Mouse (Mus musculus): Measurements from ENCODE around the gene Pagr1a. TPM values are rescaled to one million over a fixed set of nuclear protein-coding genes. Genes with fewer than 3 reads are reported as not detected.

Gene Pagr1a
- polyA plus RNA-seq, 2 experiments, result 31.9 to 47.6 TPM

DNA sequence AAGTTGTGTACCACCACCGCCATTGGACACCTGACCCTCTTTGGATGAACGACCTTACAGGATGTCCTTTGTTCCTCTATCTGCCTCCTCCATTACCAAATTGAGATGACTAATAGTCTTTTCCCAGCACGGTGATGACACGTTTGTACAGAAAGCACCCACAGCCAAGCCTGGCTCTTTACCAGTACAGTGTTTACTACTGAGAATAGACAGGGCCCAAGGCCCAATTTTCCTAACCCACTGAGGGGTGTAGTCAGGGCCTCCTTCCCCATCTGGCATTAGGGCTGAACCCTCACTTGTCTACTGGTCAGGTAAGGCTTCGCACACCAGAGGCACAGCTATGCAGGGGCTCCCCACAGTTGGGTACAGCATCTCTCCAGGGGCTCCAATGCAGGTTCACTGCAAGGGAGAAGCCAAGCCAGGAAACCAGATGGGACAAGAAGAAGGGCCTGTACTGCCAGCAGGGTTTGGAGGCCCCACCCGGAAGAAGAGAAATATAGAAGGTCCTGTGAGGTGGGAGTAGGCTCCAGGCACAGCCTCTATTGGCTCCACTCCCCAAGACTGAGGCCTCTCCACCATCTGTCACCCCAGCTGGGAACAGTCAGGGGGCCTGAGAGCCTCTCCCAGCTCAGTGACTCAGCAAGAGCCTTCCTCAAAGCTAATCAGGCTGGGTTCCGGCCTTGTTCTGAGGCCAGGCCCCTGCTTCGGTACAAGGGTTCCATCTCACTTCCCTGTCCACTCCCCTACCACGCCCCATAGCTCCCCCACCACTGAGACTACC is 8.7 kb downstream of the Pagr1a start:
- WGBS, result 67% methylated on average over 9 of the region's 9 CpGs
- Histone ChIP-seq H3K4me2 (replicated peaks; ENCODE audit: low read depth, low read length, severe bottlenecking) (no peak overlapping the region), H3K4me1 (ENCODE audit: control insufficient read depth, insufficient read depth, low read length) (no peaks in the 10 kb centered on the region; the same call in 1 of the 2 replicates), H3K9me3 (ENCODE audit: control insufficient read depth, low read length) (no peaks in the 10 kb centered on the region), H3K27me3 (ENCODE audit: control insufficient read depth, insufficient read depth, low read length) (no peaks in the 10 kb centered on the region), H3K27ac (replicated peaks; ENCODE audit: low read depth, low read length) (no peak overlapping the region), H3K9ac (ENCODE audit: low read depth, low read length, severe bottlenecking) (no peak overlapping the region), H3K4me3 (replicated peaks; ENCODE audit: low read length) (no peak overlapping the region), H3K36me3 (ENCODE audit: control insufficient read depth, insufficient read depth, low read length) (peaks cover 10% of the 10 kb centered on the region)
- ATAC-seq (ENCODE audit: low FRiP score, low read depth), result no peak
- TF ChIP-seq POLR2A (IDR thresholded peaks at IDR 0.05; ENCODE audit: borderline replicate concordance, extremely low read depth, insufficient read depth, insufficient read length), result no peak
- peak; percentile 48 for DNase-seq (ENCODE audit: low spot score)

DNA sequence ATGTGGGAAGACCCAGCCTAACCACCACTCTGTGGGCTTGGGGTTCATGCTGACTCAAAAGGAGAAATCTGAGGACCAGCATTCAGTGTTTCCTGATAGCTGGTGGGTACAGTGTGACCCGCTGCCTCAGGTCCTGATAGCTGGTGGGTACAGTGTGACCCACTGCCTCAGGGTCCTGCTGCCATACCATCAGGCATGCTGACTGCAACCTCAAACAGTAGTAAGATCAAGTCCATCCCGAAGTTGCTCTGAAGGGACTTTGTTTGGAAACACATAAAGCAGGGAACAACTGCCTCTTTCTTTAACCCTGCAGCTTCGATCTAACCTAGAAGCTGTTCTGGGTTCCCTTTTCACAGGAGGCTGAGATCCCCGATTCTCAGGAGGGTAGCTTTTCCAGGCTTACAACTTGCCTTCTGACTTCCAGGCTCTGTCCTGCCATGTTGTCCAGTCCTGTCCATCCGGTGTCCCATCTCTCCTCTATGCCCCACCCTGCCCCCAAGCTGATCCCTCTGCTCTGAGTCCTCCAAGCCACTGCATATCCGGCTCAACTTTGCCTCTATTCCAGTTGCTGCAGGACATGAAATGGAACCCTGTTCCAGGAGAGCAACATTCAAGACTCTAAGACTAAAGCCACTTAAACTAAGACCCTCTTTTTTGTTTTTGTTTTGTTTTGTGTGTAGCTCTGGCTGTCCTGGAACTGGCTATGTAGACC is 9.7 kb downstream of the Pagr1a start:
- Histone ChIP-seq H3K27ac (replicated peaks; ENCODE audit: low read depth, low read length) (no peak overlapping the region), H3K27me3 (ENCODE audit: control insufficient read depth, insufficient read depth, low read length) (no peaks in the 10 kb centered on the region), H3K4me1 (ENCODE audit: control insufficient read depth, insufficient read depth, low read length) (no peaks in the 10 kb centered on the region; the same call in 1 of the 2 replicates), H3K9me3 (ENCODE audit: control insufficient read depth, low read length) (no peaks in the 10 kb centered on the region), H3K36me3 (ENCODE audit: control insufficient read depth, insufficient read depth, low read length) (peaks cover 1% of the 10 kb centered on the region; the same call in 1 of the 2 replicates), H3K9ac (ENCODE audit: low read depth, low read length, severe bottlenecking) (no peak overlapping the region), H3K4me3 (replicated peaks; ENCODE audit: low read length) (no peak overlapping the region), H3K4me2 (replicated peaks; ENCODE audit: low read depth, low read length, severe bottlenecking) (no peak overlapping the region)
- no peak for TF ChIP-seq POLR2A (IDR thresholded peaks at IDR 0.05; ENCODE audit: borderline replicate concordance, extremely low read depth, insufficient read depth, insufficient read length)
- ATAC-seq (ENCODE audit: low FRiP score, low read depth) (no peak), DNase-seq (ENCODE audit: low spot score) (no peak)
- 90% methylated on average over 6 of the region's 6 CpGs for WGBS

DNA sequence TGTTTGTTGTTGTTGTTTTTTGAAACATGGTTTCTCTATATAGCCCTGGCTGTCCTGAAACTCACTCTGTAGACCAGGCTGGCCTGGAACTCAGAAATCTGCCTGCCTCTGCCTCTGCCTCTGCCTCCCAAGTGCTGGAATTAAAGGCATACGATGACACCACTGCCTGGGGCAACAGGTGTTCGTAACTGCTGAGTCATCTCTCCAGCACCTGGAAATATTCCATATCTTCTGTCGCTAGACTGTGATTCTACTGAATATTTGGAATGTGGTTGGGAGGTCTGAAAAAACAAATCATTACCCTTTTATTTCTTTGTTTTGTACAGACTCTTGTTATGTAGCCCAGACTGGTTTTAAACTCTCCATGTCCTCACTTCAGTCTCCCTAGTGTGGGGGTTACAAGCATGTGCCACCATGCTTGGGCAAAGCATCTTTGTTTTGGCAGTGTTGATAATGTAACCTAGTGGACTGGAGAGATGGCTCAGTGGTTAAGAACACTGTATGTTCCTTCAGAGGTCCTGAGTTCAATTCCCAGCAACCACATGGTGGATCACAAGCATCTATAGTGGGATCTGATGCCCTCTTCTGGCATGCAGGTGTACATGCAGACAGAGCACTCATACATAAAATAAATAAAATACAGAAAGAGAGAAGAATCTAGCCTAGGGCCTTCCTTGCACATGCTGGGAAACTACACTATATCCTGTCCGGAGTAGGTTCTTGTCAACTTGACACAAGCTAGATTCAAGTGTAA is 12.9 kb downstream of the Pagr1a start:
- Histone ChIP-seq H3K27me3 (ENCODE audit: control insufficient read depth, insufficient read depth, low read length) (no peaks in the 10 kb centered on the region), H3K9ac (ENCODE audit: low read depth, low read length, severe bottlenecking) (no peak overlapping the region), H3K9me3 (ENCODE audit: control insufficient read depth, low read length) (no peaks in the 10 kb centered on the region), H3K4me2 (replicated peaks; ENCODE audit: low read depth, low read length, severe bottlenecking) (no peak overlapping the region), H3K36me3 (ENCODE audit: control insufficient read depth, insufficient read depth, low read length) (no peaks in the 10 kb centered on the region), H3K4me3 (replicated peaks; ENCODE audit: low read length) (no peak overlapping the region), H3K27ac (replicated peaks; ENCODE audit: low read depth, low read length) (no peak overlapping the region), H3K4me1 (ENCODE audit: control insufficient read depth, insufficient read depth, low read length) (no peaks in the 10 kb centered on the region; the same call in 1 of the 2 replicates)
- DNase-seq (ENCODE audit: low spot score), result no peak
- 80% methylated on average over 4 of the region's 4 CpGs for WGBS
- no peak for ATAC-seq (ENCODE audit: low FRiP score, low read depth)
- no peak for TF ChIP-seq POLR2A (IDR thresholded peaks at IDR 0.05; ENCODE audit: borderline replicate concordance, extremely low read depth, insufficient read depth, insufficient read length)

DNA sequence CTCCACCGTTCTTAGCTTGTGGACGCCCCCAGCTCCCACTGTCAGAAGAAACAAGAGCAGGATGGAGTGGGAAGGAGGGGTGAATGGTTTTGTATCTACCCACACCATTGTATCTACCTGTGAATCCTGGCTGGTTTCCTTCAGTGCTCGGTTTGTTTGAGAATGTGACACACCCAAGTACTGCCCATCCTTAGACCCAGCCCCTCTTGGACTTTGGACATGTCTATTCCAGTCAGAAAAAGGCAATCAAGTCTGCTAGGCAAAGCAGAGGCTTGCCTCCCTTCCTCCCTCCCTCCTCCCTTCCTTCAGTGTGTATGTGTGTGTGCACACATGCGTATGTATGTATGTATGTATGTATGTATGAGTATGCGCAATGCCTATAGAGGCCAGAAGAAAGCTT is 13.5 kb downstream of the Pagr1a start:
- 91% methylated on average over 5 of the region's 5 CpGs for WGBS
- no peaks in the 10 kb centered on the region for H3K36me3 ChIP-seq (ENCODE audit: control insufficient read depth, insufficient read depth, low read length)
- no peak overlapping the region for H3K27ac ChIP-seq (replicated peaks; ENCODE audit: low read depth, low read length)
- no peaks in the 10 kb centered on the region for H3K27me3 ChIP-seq (ENCODE audit: control insufficient read depth, insufficient read depth, low read length)
- H3K9ac ChIP-seq (ENCODE audit: low read depth, low read length, severe bottlenecking), result no peak overlapping the region
- no peaks in the 10 kb centered on the region; the same call in 1 of the 2 replicates for H3K4me1 ChIP-seq (ENCODE audit: control insufficient read depth, insufficient read depth, low read length)
- H3K9me3 ChIP-seq (ENCODE audit: control insufficient read depth, low read length), result no peaks in the 10 kb centered on the region
- ATAC-seq (ENCODE audit: low FRiP score, low read depth) (no peak), DNase-seq (ENCODE audit: low spot score) (no peak)
- H3K4me2 ChIP-seq (replicated peaks; ENCODE audit: low read depth, low read length, severe bottlenecking), result no peak overlapping the region
- TF ChIP-seq POLR2A (IDR thresholded peaks at IDR 0.05; ENCODE audit: borderline replicate concordance, extremely low read depth, insufficient read depth, insufficient read length), result no peak
- H3K4me3 ChIP-seq (replicated peaks; ENCODE audit: low read length), result no peak overlapping the region

DNA sequence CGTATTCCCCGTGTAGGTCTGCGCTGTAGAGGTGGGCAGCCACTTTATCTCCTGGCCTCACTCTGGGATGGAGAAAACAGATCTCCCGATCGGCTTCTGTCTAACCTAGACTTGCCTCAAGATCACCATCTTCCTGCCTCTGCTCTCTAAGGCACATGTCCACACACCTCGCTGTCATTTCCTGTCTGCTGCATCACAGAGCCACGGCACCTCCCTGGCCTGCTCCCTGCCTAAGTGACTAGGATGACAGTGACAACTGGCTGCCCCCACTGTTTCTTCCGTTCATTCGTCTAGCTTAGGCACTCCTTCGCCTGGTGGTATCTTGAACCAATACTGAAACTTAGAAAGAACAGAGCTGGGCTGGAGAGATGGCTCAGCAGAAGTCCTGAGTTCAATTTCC is 17.6 kb downstream of the Pagr1a start:
- ATAC-seq (ENCODE audit: low FRiP score, low read depth) (no peak), DNase-seq (ENCODE audit: low spot score) (no peak)
- WGBS, result 74% methylated on average over 10 of the region's 10 CpGs
- no peak for TF ChIP-seq POLR2A (IDR thresholded peaks at IDR 0.05; ENCODE audit: borderline replicate concordance, extremely low read depth, insufficient read depth, insufficient read length)
- Histone ChIP-seq H3K36me3 (ENCODE audit: control insufficient read depth, insufficient read depth, low read length) (no peaks in the 10 kb centered on the region), H3K4me2 (replicated peaks; ENCODE audit: low read depth, low read length, severe bottlenecking) (no peak overlapping the region), H3K9me3 (ENCODE audit: control insufficient read depth, low read length) (no peaks in the 10 kb centered on the region), H3K4me1 (ENCODE audit: control insufficient read depth, insufficient read depth, low read length) (no peaks in the 10 kb centered on the region), H3K27me3 (ENCODE audit: control insufficient read depth, insufficient read depth, low read length) (no peaks in the 10 kb centered on the region), H3K27ac (replicated peaks; ENCODE audit: low read depth, low read length) (no peak overlapping the region), H3K4me3 (replicated peaks; ENCODE audit: low read length) (no peak overlapping the region), H3K9ac (ENCODE audit: low read depth, low read length, severe bottlenecking) (no peak overlapping the region)

Measured in limb, embryonic 14.5 days (tissue).